Mouse (Mus musculus): Measurements from ENCODE around the gene Cox19.
"Not testable (repeated sequence)": the region's sequence is repeated elsewhere in the genome, so short reads cannot be mapped to it uniquely, and the experiment has no call there.

Cox19 gene

DNA sequence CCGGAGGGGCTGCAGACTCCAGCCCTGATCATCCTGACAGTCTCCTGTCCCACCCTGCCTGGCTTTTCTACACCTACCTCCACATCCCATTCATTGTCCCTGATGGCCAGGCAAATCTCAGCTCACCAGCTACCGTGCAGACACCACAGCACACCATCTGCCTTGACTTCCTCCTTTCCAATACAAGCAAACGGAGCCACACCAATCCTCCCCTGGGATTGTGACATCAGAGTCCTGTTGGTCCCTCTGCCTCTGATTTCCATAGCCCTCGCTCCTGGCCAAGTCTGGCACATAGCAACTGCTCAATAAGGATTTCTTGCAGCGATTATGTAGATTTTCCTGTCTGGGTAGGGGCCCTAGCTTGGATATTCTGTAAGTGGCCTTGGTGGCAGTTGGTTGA lies at the start of gene Cox19:
Gene Cox19 (minus strand): TSS at position 285 of the 400 bp plus-strand sequence.
- no peak for DNase-seq (ENCODE audit: extremely low spot score, low spot score)

DNA sequence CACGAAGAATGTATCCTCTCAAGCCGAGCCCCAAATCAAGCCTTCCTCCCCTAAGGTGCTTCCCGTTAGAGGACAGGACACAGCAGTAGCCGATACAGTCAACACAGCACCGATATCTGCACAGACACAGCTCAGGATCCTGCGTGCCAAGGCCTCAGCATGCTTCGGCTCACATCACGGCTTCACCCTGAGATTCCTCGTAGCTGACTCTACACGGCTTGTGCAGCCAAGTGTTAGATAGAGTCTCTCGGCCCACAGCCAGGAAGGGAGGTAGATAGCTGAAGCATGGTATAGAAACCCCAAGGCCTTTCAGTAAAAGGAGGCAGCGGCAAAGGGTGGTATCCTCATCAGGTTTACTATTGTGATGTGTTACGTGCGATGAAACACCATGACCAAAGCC lies 48.8 kb upstream of the Cox19 start:
- no peak for DNase-seq (ENCODE audit: extremely low spot score, low spot score)

DNA sequence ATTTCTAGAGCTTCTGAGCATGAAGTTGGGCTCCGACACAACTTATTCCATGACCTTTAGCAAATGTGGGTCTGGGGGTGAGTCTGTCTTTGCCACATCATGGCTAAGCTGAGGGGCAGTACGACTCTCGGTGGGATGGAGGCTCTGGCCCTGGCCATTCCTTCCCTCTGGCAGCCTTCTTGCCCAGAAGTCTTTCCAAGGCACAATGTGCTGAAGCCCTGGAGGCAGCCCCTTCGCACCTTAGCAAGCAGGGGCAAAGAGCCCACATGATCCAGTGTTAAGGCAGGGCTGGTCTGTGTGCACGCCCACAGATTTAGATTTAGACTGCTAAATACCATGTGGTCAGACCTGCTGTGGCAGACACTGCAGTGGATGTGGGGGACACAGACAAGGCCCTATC lies 47.6 kb upstream of the Cox19 start:
- DNase-seq (ENCODE audit: extremely low spot score, low spot score) = no peak

DNA sequence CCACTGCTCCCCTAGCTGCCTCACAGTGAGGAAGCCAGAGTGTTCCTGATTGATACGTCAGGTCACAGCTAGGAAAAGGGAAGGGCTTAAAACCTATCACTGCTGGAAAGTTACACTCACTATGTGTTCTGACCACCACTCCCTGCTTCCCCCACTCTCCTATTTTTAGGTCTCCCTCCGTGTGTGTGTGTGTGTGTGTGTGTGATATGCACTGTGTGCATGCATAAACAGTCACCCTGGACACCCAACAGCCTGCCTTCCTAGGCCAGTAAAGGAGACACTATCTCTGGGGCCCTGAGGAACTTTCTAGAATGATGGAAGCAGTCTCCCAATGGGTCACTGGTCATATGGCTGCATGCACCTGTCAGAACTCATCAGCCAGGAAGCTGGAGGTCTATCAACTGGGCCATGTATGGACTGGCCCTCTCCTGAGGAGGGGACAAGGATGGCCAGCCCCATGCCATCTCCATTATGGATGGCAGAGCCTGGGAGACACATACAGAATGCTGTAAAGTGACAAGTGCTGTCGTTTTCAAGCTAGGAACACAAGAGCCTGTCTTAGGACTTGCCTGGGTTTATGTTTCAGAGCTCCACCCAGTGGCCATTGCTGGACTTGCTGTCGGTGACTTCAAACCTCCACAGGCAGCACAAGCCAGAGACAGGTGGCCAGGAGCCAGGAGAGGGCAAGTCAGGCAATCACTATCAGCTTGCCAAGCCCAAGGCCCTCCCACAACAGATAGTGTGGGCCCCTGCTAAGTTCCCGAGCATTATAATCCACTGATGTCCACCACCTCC lies 46.9 kb upstream of the Cox19 start:
- peak; percentile 84 for DNase-seq (ENCODE audit: extremely low spot score, low spot score)

DNA sequence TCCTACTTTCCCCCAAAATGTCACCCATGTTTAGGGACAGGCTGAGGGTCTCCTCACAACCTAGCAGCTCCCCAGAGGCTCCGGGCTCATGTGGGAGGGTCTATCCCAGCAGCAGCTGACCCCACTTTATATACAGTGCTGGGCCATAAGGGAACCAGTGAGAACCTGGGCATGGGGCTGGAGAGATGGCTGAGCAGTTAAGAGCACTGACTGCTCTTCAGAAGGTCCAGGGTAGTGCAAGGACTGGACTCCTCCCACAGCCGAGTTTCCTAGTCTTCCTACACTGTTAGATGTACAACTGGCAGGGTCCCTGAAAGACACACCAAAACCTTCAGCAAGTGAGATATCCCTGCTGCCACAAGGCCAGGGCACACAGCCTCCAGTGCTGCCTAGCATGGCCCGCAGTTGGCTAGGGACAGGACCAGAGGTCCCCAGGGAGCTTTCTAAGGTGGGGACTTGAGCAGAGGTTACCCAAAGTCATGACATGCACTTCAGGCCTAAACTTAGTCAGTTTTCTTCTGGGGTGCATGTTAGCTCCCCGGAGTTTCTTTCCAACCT lies 46.2 kb upstream of the Cox19 start:
- DNase-seq (ENCODE audit: extremely low spot score, low spot score) = no peak

DNA sequence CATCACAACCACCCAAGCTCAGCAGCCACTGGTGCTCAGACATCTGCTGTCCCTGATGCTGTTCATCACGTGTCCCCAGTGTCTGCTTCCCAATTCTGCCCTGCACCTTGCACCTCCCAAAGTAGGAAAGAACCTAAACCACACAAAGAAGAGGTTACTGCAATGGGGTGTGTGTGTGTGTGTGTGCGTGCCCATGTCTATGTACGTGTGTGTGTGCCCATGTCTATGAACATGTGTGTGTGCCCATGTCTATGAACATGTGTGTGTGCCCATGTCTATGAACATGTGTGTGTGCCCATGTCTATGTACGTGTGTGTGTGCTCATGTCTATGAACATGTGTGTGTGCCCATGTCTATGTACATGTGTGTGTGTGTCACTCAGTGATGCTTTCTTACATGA lies 44.3 kb upstream of the Cox19 start:
- DNase-seq (ENCODE audit: extremely low spot score, low spot score) = no peak

DNA sequence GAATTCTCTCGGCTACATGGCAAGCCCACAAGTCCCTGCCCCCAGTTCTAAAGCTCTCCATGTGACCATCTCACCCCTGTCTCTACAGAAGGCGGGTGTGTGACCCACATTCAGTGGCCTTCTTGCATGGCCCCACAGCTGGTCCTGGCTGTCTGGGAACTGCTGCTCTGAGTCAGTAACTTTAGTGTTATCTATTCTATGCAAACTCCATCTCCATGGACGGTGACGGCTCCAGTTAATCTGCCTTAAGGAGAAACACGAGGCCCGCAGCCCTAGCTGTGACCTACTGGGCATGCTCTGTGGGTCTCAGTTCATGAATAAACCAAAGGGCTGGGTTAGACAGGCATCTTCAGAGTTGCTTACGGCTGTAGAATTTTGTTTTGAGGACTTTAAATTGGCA lies 43.2 kb upstream of the Cox19 start:
- no peak for DNase-seq (ENCODE audit: extremely low spot score, low spot score)

DNA sequence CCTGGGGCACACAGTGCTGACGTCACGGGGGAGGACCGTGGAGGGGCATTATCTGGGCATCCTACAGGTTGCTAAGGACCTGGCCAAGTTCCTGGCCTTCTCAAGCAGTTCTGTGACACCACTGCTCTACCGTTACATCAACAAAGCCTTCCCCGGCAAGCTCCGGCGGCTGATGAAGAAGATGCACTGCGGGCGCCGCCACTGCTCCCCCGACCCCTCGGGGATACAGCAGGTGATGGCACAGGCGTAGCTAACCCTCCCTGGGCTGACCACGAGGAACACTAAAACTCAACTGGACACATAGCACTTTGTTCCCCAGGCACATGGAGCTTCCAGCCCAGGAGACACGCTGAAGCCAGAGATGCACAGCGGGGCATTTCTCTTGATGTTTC lies 42.0 kb upstream of the Cox19 start:
- no peak for DNase-seq (ENCODE audit: extremely low spot score, low spot score)

DNA sequence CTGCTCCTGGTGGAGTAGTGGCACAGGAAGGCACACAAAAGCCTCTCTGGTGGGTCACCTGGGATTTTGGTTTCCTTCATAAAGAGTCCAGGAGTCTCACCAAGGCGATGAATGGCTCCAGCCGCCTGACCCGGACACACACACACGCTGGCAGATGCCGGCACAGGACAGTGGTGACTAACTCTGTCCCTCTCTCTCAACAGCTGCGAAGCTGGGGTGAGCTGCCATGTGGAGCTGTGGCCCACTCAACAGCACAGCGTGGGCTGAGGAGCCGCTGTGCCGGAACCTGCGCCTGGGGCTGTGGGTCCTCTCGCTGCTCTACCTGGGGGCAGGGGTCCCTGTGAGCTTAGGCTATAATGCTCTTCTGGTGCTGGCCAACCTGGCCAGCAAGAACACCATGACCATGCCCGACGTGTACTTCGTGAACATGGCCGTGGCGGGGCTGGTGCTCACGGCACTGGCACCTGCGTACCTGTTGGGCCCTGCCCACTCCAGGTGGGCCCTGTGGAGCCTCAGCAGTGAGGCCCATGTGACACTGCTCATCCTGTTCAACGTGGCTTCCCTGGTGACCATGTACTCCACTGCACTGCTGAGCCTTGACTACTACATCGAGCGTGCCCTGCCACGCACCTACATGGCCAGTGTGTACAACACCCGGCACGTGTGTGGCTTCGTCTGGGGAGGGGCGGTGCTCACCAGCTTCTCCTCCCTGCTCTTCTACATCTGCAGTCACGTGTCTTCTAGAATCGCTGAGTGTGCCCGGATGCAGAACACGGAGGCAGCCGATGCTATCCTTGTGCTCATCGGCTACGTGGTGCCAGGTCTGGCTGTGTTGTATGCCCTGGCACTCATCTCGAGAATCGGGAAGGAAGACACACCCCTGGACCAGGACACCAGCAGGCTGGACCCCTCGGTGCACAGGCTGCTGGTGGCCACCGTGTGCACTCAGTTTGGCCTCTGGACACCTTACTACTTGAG lies 41.3 kb upstream of the Cox19 start:
- no peak for DNase-seq (ENCODE audit: extremely low spot score, low spot score)

DNA sequence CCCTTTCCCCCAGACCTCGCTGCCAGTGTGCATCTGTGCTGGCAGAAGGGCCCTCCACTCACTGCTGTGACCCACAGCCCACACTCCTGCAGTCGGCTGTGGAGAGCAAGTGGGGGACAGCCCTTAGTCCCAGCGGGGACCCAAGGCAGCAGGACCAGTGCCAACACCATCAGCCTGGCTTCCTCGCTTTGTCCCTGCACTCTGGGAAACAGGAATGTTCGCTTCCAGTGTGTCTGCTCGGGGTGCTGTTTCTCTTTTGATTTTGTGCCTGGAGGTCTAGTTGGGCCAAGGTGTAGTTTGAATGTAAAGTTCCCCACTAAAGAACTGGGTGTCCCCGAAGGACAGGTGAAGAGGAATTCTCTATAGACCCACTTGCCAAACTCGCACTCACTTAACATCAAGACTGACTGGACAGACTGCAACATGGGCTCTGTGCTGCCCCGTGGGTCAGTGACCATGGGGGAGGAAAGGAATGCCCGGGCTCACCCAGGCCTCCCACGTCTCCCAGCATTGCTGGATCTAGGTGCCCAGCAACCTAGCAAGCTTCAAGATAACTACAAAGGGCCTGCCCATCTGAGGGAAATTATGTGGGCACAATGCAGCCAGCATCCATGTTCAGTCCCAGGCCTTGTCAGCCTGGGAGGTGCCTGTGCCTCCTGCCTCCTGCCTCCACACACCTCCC lies 40.2 kb upstream of the Cox19 start:
- no peak for DNase-seq (ENCODE audit: extremely low spot score, low spot score)

DNA sequence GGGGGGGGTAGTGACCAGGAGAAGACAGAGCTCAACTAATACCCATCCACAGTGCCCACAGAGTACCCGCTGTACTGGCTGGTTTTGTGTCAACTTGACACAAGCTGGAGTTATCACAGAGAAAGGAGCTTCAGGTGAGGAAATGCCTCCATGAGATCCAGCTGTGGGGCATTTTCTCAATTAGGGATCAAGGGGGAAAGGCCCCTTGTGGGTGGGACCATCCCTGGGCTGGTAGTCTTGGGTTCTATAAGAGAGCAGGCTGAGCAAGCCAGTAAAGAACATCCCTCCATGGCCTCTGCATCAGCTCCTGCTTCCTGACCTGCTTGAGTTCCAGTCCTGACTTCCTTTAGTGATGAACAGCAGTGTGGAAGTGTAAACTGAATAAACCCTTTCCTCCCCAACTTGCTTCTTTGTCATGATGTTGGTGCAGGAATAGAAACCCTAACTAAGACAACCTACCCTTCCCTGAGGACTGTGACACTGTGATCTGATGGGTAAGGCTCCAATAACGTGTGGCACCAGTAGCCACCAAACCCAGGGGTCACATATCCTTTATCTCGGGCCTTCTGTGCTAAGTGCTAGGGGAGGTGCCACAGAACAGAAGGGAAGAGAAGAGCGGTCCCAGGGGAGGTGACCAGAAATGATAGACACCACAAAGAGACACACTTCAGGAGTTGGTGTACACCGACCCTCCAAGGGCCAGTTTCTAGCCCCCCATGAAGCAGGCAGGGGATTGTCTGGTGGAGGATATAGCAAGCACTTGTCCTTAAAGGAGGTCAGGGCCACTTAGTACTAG lies 39.3 kb upstream of the Cox19 start:
- not testable (repeated sequence) for DNase-seq (ENCODE audit: extremely low spot score, low spot score)

DNA sequence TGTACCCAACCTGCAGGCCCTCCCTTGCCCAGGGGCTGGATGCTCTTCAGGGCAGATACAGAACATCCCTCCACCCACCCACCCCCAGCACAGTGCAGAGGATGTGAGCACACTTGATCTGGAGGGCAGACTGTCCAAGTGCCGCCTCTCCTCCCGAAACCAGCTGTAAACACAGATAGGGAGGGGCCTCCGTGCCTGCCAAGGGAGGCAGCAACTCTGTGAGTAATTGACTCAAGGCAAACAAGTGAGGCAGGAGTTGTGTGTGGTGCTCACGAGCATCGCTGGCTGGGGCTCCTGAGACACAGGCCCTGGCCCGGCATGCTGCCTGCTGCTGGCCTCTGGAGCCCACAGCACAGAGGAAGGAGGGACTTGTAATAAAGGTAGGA lies 38.5 kb upstream of the Cox19 start:
- peak; percentile 36 for DNase-seq (ENCODE audit: extremely low spot score, low spot score)

DNA sequence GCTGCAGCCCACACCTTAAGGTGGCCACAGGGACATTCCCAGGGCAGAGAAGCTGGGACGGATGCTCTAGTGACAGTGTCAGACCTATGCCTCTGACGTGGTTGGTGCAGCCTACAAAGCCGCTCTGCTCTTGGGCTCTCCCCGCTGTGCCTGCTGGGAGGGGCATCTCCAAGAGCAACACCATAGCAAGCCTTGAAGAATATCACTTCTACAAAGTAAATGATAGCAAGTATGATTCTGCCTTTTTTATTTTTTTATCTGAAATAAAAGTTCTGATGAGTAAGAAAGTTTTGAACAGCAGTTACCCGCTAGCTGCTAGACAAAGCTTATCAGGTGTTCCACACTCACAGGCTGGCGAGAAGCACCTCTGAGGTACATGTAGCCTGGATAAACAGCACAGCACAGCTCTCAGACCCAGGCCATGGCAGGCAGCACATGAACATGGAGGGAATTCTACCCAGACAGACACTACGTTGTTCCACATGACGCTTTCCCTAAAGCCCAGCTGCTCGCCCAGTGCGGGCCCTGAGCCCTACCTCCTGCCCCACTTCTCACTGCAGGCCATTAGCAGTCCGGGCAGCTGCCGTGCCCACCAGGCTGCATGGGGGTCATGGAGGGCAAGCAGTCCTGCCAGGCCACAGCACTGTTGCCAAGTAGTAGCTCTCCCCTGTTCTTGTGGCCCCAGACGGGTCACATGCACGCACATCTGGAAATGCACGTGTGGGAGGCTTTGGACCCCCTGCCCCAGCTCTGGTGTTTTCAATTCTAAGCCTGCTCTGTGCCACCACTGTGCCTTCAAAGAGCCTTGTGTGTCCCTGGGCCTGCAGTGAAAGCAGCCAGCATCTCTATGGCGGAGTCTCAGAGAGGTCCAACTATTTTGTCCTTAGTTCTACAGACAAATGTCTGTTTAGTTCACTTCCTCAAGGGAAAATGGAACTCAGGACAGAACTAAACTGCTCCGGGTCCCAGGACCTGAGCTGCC lies 37.8 kb upstream of the Cox19 start:
- peak; percentile 33 for DNase-seq (ENCODE audit: extremely low spot score, low spot score)

DNA sequence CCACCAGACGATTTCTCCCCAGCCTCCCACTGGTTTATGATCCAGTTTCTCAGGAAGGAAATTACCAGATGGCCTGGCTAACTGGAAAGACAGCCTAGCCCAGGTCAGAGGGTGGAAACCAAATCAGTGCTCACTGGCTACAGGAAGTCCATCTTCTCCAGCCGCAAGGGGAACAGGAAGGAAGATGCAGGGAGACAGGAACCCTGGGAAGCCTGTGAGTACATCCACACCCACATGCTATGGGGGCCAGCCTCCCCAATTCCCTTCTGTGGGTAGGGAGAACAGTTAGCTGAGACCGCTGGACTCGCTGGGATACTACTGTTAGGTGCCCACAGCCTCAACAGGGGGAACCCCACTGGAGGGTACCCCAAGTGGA lies 37.0 kb upstream of the Cox19 start:
- no peak for DNase-seq (ENCODE audit: extremely low spot score, low spot score)

DNA sequence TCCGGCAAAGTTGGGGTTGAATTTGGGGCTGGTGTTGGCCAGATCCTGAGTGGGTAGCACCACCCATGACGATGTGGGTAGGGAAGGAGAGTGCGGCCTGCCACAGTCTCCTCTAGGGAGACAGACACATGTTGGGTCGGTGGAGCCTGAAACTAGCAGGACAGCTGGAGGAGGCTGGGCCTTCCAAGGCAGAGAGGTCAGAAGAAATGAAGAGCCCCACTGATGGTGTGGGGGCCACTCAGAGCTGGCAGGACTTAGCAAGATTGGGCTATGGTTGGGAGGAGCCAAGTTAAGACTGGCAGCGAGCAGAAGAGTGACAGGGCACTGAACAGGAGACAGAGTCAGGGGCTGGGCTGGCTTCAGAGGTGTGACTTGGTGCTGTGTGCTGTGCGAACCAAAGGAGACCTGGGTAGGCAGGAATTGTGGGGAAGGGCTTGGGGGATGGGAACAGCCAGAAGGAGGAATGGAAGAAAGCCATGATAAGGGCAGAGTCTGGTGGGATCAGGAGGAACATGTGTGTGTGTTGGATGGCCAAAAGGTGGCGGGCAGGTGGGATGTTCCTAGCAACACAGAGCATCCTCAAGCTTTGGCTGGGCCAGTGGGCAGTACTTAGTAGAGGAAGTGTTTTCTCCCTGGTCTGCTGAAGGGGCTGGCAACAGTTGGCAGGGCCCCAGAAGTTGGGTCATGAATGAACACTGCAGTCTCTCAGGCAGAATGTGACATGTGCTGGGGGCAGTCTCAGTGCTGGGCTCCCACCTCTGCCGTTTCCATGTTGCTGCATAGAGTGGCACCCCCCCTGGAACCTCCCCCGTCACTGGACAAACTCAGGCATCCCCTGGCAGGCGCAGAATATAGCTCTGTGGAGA lies 36.3 kb upstream of the Cox19 start:
- DNase-seq (ENCODE audit: extremely low spot score, low spot score) = no peak

DNA sequence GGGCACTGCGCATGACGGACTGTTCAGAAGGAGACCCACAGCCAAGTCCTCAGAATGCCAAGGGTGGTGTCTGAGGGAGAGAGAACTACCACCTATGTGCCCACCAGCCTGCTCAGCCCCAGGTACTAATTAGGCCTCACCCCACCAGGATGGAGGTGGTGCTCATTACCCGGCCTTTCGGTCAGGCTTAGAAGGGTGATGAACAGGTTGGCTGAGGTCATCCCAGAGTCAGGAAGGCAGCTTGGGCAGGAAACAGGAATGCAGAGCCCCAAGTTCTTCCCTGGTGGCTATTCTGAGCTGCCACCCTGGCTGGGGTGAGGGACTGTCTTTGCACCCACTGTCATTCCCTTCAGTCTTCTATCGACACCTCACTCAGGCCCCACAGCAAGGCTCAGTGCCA lies 34.8 kb upstream of the Cox19 start:
- no peak for DNase-seq (ENCODE audit: extremely low spot score, low spot score)

DNA sequence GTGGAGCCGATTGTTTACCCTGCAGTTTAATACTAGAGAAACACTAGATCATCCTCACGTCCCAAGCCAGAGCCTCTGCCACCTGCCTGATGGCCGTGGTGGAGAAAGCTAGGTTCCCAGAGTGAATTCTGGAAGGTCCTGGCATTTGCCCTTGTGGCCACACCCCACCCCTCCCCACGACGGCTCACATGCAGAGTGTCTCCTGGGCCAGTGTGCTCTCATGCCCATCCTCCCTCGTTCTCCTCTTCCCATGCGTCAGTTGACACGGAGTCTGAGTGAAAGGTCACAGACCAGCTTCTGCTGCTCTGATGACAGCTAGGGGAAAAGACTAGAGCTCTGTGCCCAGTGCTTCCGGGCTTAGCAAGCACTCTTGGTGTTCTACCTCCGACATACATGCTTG lies 33.3 kb upstream of the Cox19 start:
- DNase-seq (ENCODE audit: extremely low spot score, low spot score) = no peak

DNA sequence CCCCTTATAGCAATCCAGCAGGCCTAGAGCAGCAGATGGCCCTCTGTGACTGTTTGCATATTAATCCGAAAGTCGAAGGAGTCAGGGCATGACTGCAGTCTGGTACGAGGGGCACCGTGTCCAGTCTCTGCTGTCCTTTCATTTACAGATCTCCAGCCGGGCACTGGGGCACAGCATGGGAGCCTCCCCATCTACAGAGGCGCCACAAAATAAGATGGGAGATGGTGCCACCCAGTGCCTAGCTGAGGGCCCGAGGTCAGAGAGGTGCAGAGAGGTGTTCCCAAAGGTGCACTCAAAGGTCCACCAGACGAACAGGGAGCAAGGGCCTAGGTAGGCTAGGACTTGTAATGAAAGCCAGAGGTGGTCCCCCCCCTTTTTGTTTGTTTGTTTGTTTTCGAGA lies 32.0 kb upstream of the Cox19 start:
- no peak for DNase-seq (ENCODE audit: extremely low spot score, low spot score)

DNA sequence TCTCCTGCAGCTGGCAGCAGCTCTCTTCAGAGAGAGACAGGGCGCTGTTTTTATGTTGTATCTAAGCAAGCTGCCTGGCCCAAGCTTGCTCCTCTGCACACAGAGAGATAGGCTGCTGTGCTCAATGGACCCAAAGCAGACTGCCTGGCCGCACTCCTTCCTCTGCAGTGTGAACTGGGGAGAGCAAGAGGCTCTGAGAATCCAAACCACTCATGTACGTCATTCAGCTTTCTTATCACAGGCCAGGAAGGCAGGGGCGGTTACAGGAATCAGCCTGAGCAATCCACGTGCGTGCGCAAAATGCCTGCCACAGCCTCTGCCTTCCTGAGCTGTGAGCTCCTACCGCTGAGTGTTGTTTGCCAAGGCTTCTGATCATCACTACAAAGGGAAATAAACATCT lies 31.5 kb upstream of the Cox19 start:
- no peak for DNase-seq (ENCODE audit: extremely low spot score, low spot score)

Measured in neural tube, embryonic 10.5 days (tissue).